Mouse (Mus musculus) CH12.LX (cell line): ENCODE measurements around the gene Slc29a3.

Source experiments
- BHLHE40 ChIP-seq: IDR thresholded peaks from 2 replicates; pipeline ENCODE4 v1.6.1; 2011; ENCODE audit warnings: mild to moderate bottlenecking, low read depth, low read length, improper control_type of control experiment
- CHD2 ChIP-seq: IDR thresholded peaks from 2 replicates; pipeline ENCODE4 v1.6.1; 2011; ENCODE audit warnings: low read length, improper control_type of control experiment
- CTCF ChIP-seq, 2 experiments: IDR thresholded peaks in 1 of 2; conservative IDR thresholded peaks in 1 of 2; 2 replicates each; pipeline ENCODE4 v1.5.1; 2011 to 2012; ENCODE audit warnings: low read depth in 2 of 2, low read length in 2 of 2, improper control_type of control experiment in 1 of 2, inconsistent platforms in 1 of 2, mild to moderate bottlenecking in 1 of 2, moderate library complexity in 1 of 2
- EP300 ChIP-seq: IDR thresholded peaks from 2 replicates; pipeline ENCODE4 v1.6.1; 2011; ENCODE audit warnings: low read length, improper control_type of control experiment
- MAX ChIP-seq: IDR thresholded peaks from 2 replicates; pipeline ENCODE4 v1.6.1; 2011; ENCODE audit warnings: low read length, improper control_type of control experiment
- MAZ ChIP-seq: IDR thresholded peaks from 2 replicates; pipeline ENCODE4 v1.6.1; 2012; ENCODE audit warnings: low read depth, mild to moderate bottlenecking, inconsistent platforms, low read length, improper control_type of control experiment, moderate library complexity
- MXI1 ChIP-seq: IDR thresholded peaks from 2 replicates; pipeline ENCODE4 v1.6.1; 2011; ENCODE audit warnings: mild to moderate bottlenecking, low read depth, low read length, improper control_type of control experiment
- MYC ChIP-seq: IDR thresholded peaks from 2 replicates; pipeline ENCODE4 v1.6.1; 2011; ENCODE audit warnings: low read depth, mild to moderate bottlenecking, improper control_type of control experiment, low read length
- POLR2A ChIP-seq: IDR thresholded peaks from 2 replicates; pipeline ENCODE4 v1.6.1; 2011; ENCODE audit warnings: low read depth, mild to moderate bottlenecking, improper control_type of control experiment, low read length
- TCF12 ChIP-seq: IDR thresholded peaks from 2 replicates; pipeline ENCODE4 v1.6.1; 2014; ENCODE audit warnings: low read depth, mild to moderate bottlenecking, inconsistent platforms, low read length, improper control_type of control experiment
- USF2 ChIP-seq: conservative IDR thresholded peaks from 2 replicates; pipeline ENCODE4 v1.6.1; 2011; ENCODE audit warnings: low read depth, low read length, improper control_type of control experiment
- ZC3H11A ChIP-seq: IDR thresholded peaks from 2 replicates; pipeline ENCODE4 v1.6.1; 2012; ENCODE audit warnings: low read depth, mild to moderate bottlenecking, inconsistent platforms, low read length, improper control_type of control experiment

DNA sequence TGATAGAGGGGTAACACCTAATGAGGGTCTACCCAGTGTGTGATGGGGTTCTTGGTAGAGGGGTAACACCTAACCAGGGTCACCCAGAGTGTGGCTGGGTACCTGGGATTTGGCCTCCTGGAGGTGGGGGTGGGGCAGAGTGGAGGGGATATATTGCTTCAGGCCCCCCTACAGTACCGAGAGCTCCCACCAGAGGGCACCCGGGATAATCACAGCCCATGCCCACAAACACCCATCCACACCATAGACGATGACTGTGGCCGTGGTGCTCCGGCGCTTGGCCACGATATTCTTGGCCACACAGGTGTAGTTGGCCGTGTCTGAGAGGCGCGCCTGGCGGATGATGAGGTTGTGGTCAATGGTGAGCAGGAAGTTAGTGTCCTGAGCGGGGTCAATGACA is 25.9 kb upstream of the Slc29a3 start:
- TF ChIP-seq POLR2A (no peak), CTCF (conservative IDR thresholded peaks at IDR 0.05 in 1 of 2, IDR thresholded peaks at IDR 0.05 in 1 of 2; ENCODE audit: low read depth in 2 of 2, low read length in 2 of 2) (peak; percentile 69 to 70), BHLHE40 (no peak), TCF12 (no peak), EP300 (no peak), MAZ (no peak), MXI1 (no peak), USF2 (no peak), MYC (no peak), MAX (no peak), ZC3H11A (no peak), CHD2 (no peak)
